Mouse (Mus musculus): ENCODE measurements around the gene Ror1. TPM values are rescaled to one million over a fixed set of nuclear protein-coding genes. Genes with fewer than 3 reads are reported as not detected.

Ror1 gene
- polyA plus RNA-seq, 1 experiment: 10.8 TPM

- Histone ChIP-seq H3K4me3 (ENCODE audit: insufficient read depth, low read length) (no peak overlapping the region), H3K27ac (ENCODE audit: insufficient read depth, low read length) (no peak overlapping the region), H3K4me1 (ENCODE audit: control insufficient read depth, insufficient read depth, low read length) (no peaks in the 10 kb centered on the region)
- TF ChIP-seq POLR2A (IDR thresholded peaks at IDR 0.05; ENCODE audit: low read depth, low read length): no peak
- no peak for TF ChIP-seq CTCF (IDR thresholded peaks at IDR 0.05; ENCODE audit: borderline replicate concordance, insufficient read depth, low read length)
Measured at GRCm38 (mm10) chr4:100108551-100108950, 13.0 kb downstream of the Ror1 start.

DNA sequence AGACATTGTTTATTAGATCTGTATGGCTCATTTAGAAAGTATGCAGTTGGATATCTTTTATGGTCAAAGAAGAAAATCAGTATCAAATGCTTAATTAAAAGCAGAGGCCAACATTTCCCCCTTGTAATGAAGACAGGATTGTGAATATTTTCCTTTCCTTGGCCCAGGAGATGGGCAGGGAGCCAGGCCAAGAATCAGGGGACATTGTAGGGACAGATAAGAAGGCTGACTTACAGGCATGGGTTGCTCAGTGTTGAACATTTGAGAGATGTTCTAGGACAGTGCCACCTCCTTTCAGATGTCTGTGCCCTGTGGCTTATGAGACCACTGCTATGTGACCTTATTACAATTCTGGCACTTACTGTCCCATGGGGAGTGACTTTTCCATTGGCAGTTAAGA, 18.6 kb downstream of the Ror1 start:
- TF ChIP-seq POLR2A (IDR thresholded peaks at IDR 0.05; ENCODE audit: low read depth, low read length) (no peak), CTCF (IDR thresholded peaks at IDR 0.05; ENCODE audit: borderline replicate concordance, insufficient read depth, low read length) (no peak)
- Histone ChIP-seq H3K4me1 (ENCODE audit: control insufficient read depth, insufficient read depth, low read length) (no peaks in the 10 kb centered on the region; the same call in 1 of the 2 replicates), H3K27ac (ENCODE audit: insufficient read depth, low read length) (no peak overlapping the region), H3K4me3 (ENCODE audit: insufficient read depth, low read length) (no peak overlapping the region)

- H3K4me1 ChIP-seq (ENCODE audit: control insufficient read depth, insufficient read depth, low read length): no peaks in the 10 kb centered on the region; the same call in 1 of the 2 replicates
Measured at GRCm38 (mm10) chr4:100116366-100116765, 20.8 kb downstream of the Ror1 start.

DNA sequence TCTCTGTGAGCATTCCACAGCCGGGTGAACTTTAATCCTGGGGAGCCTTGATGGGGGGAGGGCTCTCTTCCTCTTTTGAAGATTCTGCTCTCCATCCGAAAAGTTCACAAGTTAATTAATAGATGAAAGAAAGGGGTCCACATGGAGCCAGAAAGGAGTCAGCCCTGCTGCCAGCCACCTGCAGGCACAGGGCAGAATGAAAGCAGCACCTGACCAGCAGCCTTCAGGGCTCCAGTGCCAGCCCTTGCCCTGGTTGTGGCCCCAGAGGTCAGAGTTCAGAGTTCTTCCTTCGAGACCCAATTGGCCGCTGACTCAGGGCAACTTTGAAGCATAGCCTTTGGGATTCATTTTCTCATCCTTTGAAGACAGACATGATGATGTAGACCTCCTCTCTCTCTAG, 23.1 kb downstream of the Ror1 start:
- no peak overlapping the region for H3K27ac ChIP-seq (ENCODE audit: insufficient read depth, low read length)
- no peaks in the 10 kb centered on the region; the same call in 1 of the 2 replicates for H3K4me1 ChIP-seq (ENCODE audit: control insufficient read depth, insufficient read depth, low read length)
- TF ChIP-seq POLR2A (IDR thresholded peaks at IDR 0.05; ENCODE audit: low read depth, low read length) (no peak), CTCF (IDR thresholded peaks at IDR 0.05; ENCODE audit: borderline replicate concordance, insufficient read depth, low read length) (no peak)
- no peak overlapping the region for H3K4me3 ChIP-seq (ENCODE audit: insufficient read depth, low read length)

More at GRCm38 (mm10) chr4:100116366-100116765, 20.8 kb downstream of the Ror1 start:
- H3K27ac ChIP-seq (ENCODE audit: insufficient read depth, low read length): no peak overlapping the region
- TF ChIP-seq CTCF (IDR thresholded peaks at IDR 0.05; ENCODE audit: borderline replicate concordance, insufficient read depth, low read length) (no peak), POLR2A (IDR thresholded peaks at IDR 0.05; ENCODE audit: low read depth, low read length) (no peak)
- no peak overlapping the region for H3K4me3 ChIP-seq (ENCODE audit: insufficient read depth, low read length)

DNA sequence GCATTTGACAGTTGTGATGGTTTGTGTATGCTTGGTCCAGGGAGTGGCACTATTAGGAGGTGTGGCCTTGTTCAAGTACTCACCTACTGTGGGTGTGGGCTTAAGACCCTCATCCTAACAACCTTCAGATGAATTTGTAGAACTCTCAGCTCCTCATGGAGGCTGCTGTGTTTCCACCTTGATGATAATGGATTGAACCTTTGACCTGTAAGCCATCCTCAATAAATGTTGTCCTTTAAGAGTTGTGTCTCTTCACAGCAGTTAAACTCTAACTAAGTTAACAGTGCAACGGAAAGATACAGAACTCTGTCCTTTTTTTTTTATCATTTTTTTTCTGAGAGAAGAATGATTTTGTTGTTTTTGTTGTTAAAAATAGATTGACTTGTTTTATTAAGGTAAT, 23.8 kb downstream of the Ror1 start:
- H3K4me3 ChIP-seq (ENCODE audit: insufficient read depth, low read length): no peak overlapping the region
- H3K4me1 ChIP-seq (ENCODE audit: control insufficient read depth, insufficient read depth, low read length): no peaks in the 10 kb centered on the region
- no peak for TF ChIP-seq POLR2A (IDR thresholded peaks at IDR 0.05; ENCODE audit: low read depth, low read length)
- no peak for TF ChIP-seq CTCF (IDR thresholded peaks at IDR 0.05; ENCODE audit: borderline replicate concordance, insufficient read depth, low read length)
- no peak overlapping the region for H3K27ac ChIP-seq (ENCODE audit: insufficient read depth, low read length)

GRCm38 (mm10) chr4:100120547-100120946, 25.0 kb downstream of the Ror1 start:
- H3K27ac ChIP-seq (ENCODE audit: insufficient read depth, low read length): no peak overlapping the region

GRCm38 (mm10) chr4:100122436-100122835, 26.8 kb downstream of the Ror1 start:
- Histone ChIP-seq H3K27ac (ENCODE audit: insufficient read depth, low read length) (no peak overlapping the region), H3K4me3 (ENCODE audit: insufficient read depth, low read length) (no peak overlapping the region), H3K4me1 (ENCODE audit: control insufficient read depth, insufficient read depth, low read length) (no peaks in the 10 kb centered on the region)
- no peak for TF ChIP-seq POLR2A (IDR thresholded peaks at IDR 0.05; ENCODE audit: low read depth, low read length)
- TF ChIP-seq CTCF (IDR thresholded peaks at IDR 0.05; ENCODE audit: borderline replicate concordance, insufficient read depth, low read length): no peak

More at GRCm38 (mm10) chr4:100120547-100120946, 25.0 kb downstream of the Ror1 start:
- Histone ChIP-seq H3K4me1 (ENCODE audit: control insufficient read depth, insufficient read depth, low read length) (no peaks in the 10 kb centered on the region), H3K4me3 (ENCODE audit: insufficient read depth, low read length) (no peak overlapping the region)
- TF ChIP-seq POLR2A (IDR thresholded peaks at IDR 0.05; ENCODE audit: low read depth, low read length): no peak
- TF ChIP-seq CTCF (IDR thresholded peaks at IDR 0.05; ENCODE audit: borderline replicate concordance, insufficient read depth, low read length): no peak

GRCm38 (mm10) chr4:100123519-100123918, 27.9 kb downstream of the Ror1 start:
- Histone ChIP-seq H3K4me3 (ENCODE audit: insufficient read depth, low read length) (no peak overlapping the region), H3K4me1 (ENCODE audit: control insufficient read depth, insufficient read depth, low read length) (no peaks in the 10 kb centered on the region), H3K27ac (ENCODE audit: insufficient read depth, low read length) (no peak overlapping the region)
- TF ChIP-seq POLR2A (IDR thresholded peaks at IDR 0.05; ENCODE audit: low read depth, low read length) (no peak), CTCF (IDR thresholded peaks at IDR 0.05; ENCODE audit: borderline replicate concordance, insufficient read depth, low read length) (no peak)

GRCm38 (mm10) chr4:100124056-100124455, 28.5 kb downstream of the Ror1 start:
- TF ChIP-seq POLR2A (IDR thresholded peaks at IDR 0.05; ENCODE audit: low read depth, low read length) (no peak), CTCF (IDR thresholded peaks at IDR 0.05; ENCODE audit: borderline replicate concordance, insufficient read depth, low read length) (no peak)
- H3K4me1 ChIP-seq (ENCODE audit: control insufficient read depth, insufficient read depth, low read length): no peaks in the 10 kb centered on the region
- H3K27ac ChIP-seq (ENCODE audit: insufficient read depth, low read length): no peak overlapping the region
- H3K4me3 ChIP-seq (ENCODE audit: insufficient read depth, low read length): no peak overlapping the region

- TF ChIP-seq POLR2A (IDR thresholded peaks at IDR 0.05; ENCODE audit: low read depth, low read length) (no peak), CTCF (IDR thresholded peaks at IDR 0.05; ENCODE audit: borderline replicate concordance, insufficient read depth, low read length) (no peak)
- Histone ChIP-seq H3K4me3 (ENCODE audit: insufficient read depth, low read length) (no peak overlapping the region), H3K4me1 (ENCODE audit: control insufficient read depth, insufficient read depth, low read length) (no peaks in the 10 kb centered on the region), H3K27ac (ENCODE audit: insufficient read depth, low read length) (no peak overlapping the region)
Measured at GRCm38 (mm10) chr4:100124935-100125334, 29.3 kb downstream of the Ror1 start.

Data from embryonic fibroblast, embryonic 13.5 days (primary cell).